Mouse (Mus musculus): Measurements from ENCODE around the gene Arhgap22. TPM values are rescaled to one million over a fixed set of nuclear protein-coding genes. Genes with fewer than 3 reads are reported as not detected.

Arhgap22 gene
- polyA plus RNA-seq, 1 experiment from 2014 or later, result 1.8 TPM

DNA sequence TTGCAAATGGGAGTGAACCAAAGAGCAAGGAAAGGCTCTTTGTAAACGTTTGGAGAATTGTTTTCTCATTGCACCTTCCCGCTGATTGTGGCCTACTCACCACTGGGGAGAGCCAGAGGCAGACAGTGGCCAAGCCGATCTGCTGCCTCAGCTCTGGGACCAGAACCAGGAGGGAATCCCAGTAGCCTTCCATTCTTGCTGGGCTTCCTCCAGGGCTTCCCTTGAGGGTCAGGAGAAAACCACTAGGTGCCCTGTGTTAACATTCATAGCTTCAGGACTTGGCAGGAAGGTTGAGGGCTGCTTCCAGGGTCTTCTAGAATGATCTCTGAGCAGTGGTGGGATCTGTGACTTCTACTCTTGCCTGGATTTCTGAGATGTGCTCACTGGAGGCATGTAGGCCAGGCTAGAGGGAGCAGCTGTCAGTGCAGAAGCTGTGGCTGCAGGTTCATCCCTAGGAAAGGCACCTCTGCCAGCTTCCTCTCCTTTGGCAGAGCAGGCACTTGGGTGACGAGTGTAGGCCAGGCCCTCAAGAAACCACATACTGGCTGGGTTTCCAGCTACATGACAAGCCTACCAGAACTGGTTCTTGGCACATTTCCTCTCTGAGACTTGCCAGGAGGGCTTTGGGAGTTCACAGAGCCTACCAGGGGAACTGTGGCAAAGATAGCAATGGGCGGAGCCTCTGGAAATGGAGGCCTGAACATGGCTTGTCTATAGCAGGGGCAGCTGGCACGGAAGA lies 138.3 kb downstream of the Arhgap22 start:
- Histone ChIP-seq H3K9me3 (ENCODE audit: control insufficient read depth, low read length) (no peaks in the 10 kb centered on the region), H3K4me1 (replicated peaks; ENCODE audit: control insufficient read depth, insufficient read depth, low read length) (no peaks in the 10 kb centered on the region; the same call in 1 of the 2 replicates), H3K9ac (ENCODE audit: low read length) (no peak overlapping the region), H3K4me2 (ENCODE audit: low read depth, low read length, severe bottlenecking) (no peak overlapping the region), H3K4me3 (ENCODE audit: low read depth, low read length) (no peak overlapping the region), H3K27ac (ENCODE audit: low read depth, low read length) (no peak overlapping the region), H3K36me3 (ENCODE audit: control insufficient read depth, insufficient read depth, low read length) (no peaks in the 10 kb centered on the region), H3K27me3 (ENCODE audit: control insufficient read depth, insufficient read depth, low read length) (peaks cover 30% of the 10 kb centered on the region)
- DNase-seq (ENCODE audit: low spot score) (no peak), ATAC-seq (replicated peaks; ENCODE audit: low FRiP score) (no peak)
- WGBS, result 68% methylated on average over 6 of the region's 6 CpGs

DNA sequence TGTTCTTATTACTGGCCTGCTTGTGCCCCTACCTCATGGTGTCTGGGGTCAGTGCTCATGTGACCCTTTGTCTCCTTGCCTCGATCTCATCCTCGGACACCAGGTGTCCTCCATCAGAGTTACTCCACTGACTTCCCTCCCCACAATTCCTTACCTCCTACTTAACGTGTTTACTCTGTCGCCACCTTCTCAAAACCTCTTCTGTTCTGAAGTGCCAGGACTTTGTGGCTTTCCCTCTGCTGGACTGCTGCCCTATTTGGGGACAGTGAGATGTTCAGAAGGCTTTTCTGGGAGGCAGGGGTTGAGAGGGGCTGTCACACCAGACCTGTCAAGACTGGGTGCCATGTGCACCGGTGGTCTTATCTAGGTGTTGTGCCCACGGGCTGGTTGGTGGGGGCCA lies 139.1 kb downstream of the Arhgap22 start:
- H3K4me2 ChIP-seq (ENCODE audit: low read depth, low read length, severe bottlenecking), result no peak overlapping the region
- DNase-seq (ENCODE audit: low spot score), result no peak
- no peaks in the 10 kb centered on the region for H3K9me3 ChIP-seq (ENCODE audit: control insufficient read depth, low read length)
- H3K4me3 ChIP-seq (ENCODE audit: low read depth, low read length), result no peak overlapping the region
- H3K27me3 ChIP-seq (ENCODE audit: control insufficient read depth, insufficient read depth, low read length), result peaks cover 30% of the 10 kb centered on the region
- no peak overlapping the region for H3K27ac ChIP-seq (ENCODE audit: low read depth, low read length)
- no peaks in the 10 kb centered on the region for H3K36me3 ChIP-seq (ENCODE audit: control insufficient read depth, insufficient read depth, low read length)
- WGBS, result 83% methylated on average over 6 of the region's 6 CpGs
- H3K4me1 ChIP-seq (replicated peaks; ENCODE audit: control insufficient read depth, insufficient read depth, low read length), result no peaks in the 10 kb centered on the region; the same call in 1 of the 2 replicates
- no peak for ATAC-seq (replicated peaks; ENCODE audit: low FRiP score)
- no peak overlapping the region for H3K9ac ChIP-seq (ENCODE audit: low read length)

DNA sequence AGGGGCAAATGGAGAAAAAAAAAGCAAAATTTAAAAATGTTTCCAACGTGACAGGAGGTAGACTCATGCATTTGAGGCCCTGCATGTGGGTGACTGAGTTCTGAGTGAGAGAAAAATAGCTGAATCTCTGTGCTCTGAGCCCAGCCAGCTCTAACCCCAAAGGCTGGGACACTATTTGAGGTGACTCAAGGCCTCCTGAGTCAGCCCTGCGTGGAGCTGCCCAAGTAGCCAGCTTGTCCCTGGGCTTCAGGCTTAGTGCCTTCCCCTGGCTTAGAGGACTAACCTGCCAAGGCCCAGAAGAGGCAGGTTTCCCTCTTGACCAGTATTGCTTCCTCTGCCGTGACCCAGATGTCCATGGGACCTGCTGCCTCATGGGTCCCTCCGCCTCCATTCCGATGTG lies 141.4 kb downstream of the Arhgap22 start:
- Histone ChIP-seq H3K9ac (ENCODE audit: low read length) (no peak overlapping the region), H3K4me2 (ENCODE audit: low read depth, low read length, severe bottlenecking) (no peak overlapping the region), H3K9me3 (ENCODE audit: control insufficient read depth, low read length) (no peaks in the 10 kb centered on the region), H3K4me1 (replicated peaks; ENCODE audit: control insufficient read depth, insufficient read depth, low read length) (no peaks in the 10 kb centered on the region; the same call in 1 of the 2 replicates), H3K27me3 (ENCODE audit: control insufficient read depth, insufficient read depth, low read length) (peaks cover 23% of the 10 kb centered on the region), H3K36me3 (ENCODE audit: control insufficient read depth, insufficient read depth, low read length) (no peaks in the 10 kb centered on the region), H3K4me3 (ENCODE audit: low read depth, low read length) (no peak overlapping the region), H3K27ac (ENCODE audit: low read depth, low read length) (no peak overlapping the region)
- ATAC-seq (replicated peaks; ENCODE audit: low FRiP score) (no peak), DNase-seq (ENCODE audit: low spot score) (no peak)
- 85% methylated on average over 5 of the region's 5 CpGs for WGBS

DNA sequence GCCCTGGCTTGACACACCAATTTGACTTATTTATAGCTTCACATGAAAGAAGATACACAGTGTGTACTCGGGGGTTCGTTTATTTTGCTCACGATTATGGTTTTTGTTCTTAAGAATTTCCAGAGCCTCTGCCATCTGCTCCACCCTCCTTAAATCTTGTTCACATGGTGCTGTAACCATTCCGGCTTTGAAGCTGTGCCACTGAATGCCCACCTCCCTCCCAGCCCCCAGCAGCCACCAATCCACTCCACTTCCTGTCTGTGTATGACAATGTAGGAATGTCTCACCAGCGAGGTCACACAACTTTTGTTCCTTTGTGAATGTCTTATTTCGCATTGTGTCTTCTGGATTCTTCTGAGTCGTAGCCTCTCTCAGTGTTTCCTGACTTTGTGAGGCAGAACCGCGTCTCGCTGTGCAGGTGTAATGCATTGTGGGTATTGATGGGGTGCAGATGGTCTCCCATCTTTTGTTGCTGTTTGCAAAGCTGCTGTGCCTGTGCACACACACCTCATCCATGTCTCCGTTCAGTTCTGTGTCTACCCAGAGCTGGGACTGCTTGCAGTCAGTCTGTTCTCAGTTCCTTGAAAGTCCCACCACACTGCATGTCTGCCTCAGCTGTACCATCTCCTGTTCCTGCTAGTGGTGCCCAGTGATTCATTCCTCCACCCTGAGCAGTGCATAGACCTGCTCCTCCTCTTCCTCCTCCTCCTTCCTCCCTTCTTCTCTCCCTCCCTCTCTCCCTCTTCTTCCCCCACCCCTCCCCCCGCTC lies 144.0 kb downstream of the Arhgap22 start:
- no peak for ATAC-seq (replicated peaks; ENCODE audit: low FRiP score)
- WGBS, result 70% methylated on average over 12 of the region's 12 CpGs
- Histone ChIP-seq H3K4me2 (ENCODE audit: low read depth, low read length, severe bottlenecking) (no peak overlapping the region), H3K4me1 (replicated peaks; ENCODE audit: control insufficient read depth, insufficient read depth, low read length) (no peaks in the 10 kb centered on the region), H3K9ac (ENCODE audit: low read length) (no peak overlapping the region), H3K4me3 (ENCODE audit: low read depth, low read length) (no peak overlapping the region), H3K9me3 (ENCODE audit: control insufficient read depth, low read length) (no peaks in the 10 kb centered on the region), H3K27me3 (ENCODE audit: control insufficient read depth, insufficient read depth, low read length) (no peaks in the 10 kb centered on the region), H3K27ac (ENCODE audit: low read depth, low read length) (no peak overlapping the region), H3K36me3 (ENCODE audit: control insufficient read depth, insufficient read depth, low read length) (no peaks in the 10 kb centered on the region)
- DNase-seq (ENCODE audit: low spot score), result no peak

DNA sequence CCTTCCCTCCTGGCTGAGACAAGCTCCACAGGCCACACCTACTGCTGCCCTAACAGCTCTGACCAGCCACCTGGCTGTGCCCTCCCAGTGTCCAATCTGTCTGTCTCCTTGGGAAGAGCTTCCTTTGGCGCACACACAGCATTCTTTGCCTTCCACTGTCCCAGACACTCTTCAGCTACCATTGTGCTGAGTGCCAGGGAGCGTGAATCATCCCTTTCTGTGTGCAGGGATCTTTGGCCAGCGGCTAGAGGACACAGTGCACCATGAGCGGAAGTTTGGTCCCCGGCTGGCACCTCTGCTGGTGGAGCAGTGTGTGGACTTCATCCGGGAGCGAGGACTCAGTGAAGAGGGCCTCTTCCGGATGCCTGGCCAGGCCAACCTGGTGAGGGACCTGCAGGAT lies 145.1 kb downstream of the Arhgap22 start:
- WGBS, result 86% methylated on average over 8 of the region's 8 CpGs
- DNase-seq (ENCODE audit: low spot score) (no peak), ATAC-seq (replicated peaks; ENCODE audit: low FRiP score) (no peak)
- H3K4me1 ChIP-seq (replicated peaks; ENCODE audit: control insufficient read depth, insufficient read depth, low read length), result no peaks in the 10 kb centered on the region
- no peak overlapping the region for H3K4me3 ChIP-seq (ENCODE audit: low read depth, low read length)
- no peaks in the 10 kb centered on the region for H3K9me3 ChIP-seq (ENCODE audit: control insufficient read depth, low read length)
- H3K27me3 ChIP-seq (ENCODE audit: control insufficient read depth, insufficient read depth, low read length), result no peaks in the 10 kb centered on the region
- no peak overlapping the region for H3K9ac ChIP-seq (ENCODE audit: low read length)
- H3K36me3 ChIP-seq (ENCODE audit: control insufficient read depth, insufficient read depth, low read length), result no peaks in the 10 kb centered on the region
- H3K27ac ChIP-seq (ENCODE audit: low read depth, low read length), result no peak overlapping the region
- H3K4me2 ChIP-seq (ENCODE audit: low read depth, low read length, severe bottlenecking), result no peak overlapping the region

DNA sequence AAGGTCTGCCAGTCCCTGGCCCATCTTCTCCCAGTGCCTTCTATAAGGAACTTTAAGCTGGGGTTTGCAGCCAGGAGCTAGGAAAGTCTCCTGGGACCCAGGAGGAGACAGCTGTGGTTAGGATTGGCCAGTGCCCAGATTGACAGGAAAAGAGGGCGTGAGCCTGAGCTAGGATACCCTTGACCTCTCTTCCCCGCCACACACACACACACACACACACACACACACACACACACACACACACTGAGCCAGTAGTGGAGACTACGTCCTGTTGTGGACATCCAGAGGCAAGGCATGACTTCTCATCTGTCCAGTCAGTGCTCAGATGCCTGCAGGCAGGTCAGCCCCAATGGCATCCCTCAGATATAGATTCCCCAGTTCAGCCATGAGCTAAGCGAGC lies 147.7 kb downstream of the Arhgap22 start:
- no peaks in the 10 kb centered on the region for H3K9me3 ChIP-seq (ENCODE audit: control insufficient read depth, low read length)
- DNase-seq (ENCODE audit: low spot score) (no peak), ATAC-seq (replicated peaks; ENCODE audit: low FRiP score) (no peak)
- H3K9ac ChIP-seq (ENCODE audit: low read length), result no peak overlapping the region
- H3K27ac ChIP-seq (ENCODE audit: low read depth, low read length), result no peak overlapping the region
- 76% methylated on average over 4 of the region's 4 CpGs for WGBS
- no peaks in the 10 kb centered on the region for H3K27me3 ChIP-seq (ENCODE audit: control insufficient read depth, insufficient read depth, low read length)
- no peak overlapping the region for H3K4me2 ChIP-seq (ENCODE audit: low read depth, low read length, severe bottlenecking)
- H3K4me1 ChIP-seq (replicated peaks; ENCODE audit: control insufficient read depth, insufficient read depth, low read length), result no peaks in the 10 kb centered on the region
- H3K36me3 ChIP-seq (ENCODE audit: control insufficient read depth, insufficient read depth, low read length), result no peaks in the 10 kb centered on the region
- no peak overlapping the region for H3K4me3 ChIP-seq (ENCODE audit: low read depth, low read length)

DNA sequence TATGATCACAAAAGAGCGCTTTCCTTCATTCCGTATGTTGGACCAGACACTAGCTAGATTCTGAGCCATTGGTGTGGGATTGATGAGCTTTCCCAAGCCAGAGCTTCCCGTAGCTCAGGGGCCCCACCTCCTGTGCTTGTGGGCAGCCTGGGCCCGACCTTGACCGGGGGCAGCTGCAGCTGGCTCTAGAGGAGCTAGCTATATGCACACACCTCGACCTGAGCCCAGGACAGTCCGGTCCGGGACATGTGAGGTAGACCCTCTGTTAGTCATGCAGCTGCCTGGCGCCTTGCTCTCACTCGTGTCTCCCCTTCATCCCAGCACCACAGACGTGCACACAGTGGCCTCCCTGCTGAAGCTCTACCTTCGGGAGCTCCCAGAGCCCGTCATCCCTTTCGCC lies 148.3 kb downstream of the Arhgap22 start:
- 72% methylated on average over 14 of the region's 14 CpGs for WGBS
- Histone ChIP-seq H3K9me3 (ENCODE audit: control insufficient read depth, low read length) (no peaks in the 10 kb centered on the region), H3K4me3 (ENCODE audit: low read depth, low read length) (no peak overlapping the region), H3K27ac (ENCODE audit: low read depth, low read length) (no peak overlapping the region), H3K9ac (ENCODE audit: low read length) (no peak overlapping the region), H3K4me1 (replicated peaks; ENCODE audit: control insufficient read depth, insufficient read depth, low read length) (no peaks in the 10 kb centered on the region), H3K27me3 (ENCODE audit: control insufficient read depth, insufficient read depth, low read length) (no peaks in the 10 kb centered on the region), H3K36me3 (ENCODE audit: control insufficient read depth, insufficient read depth, low read length) (no peaks in the 10 kb centered on the region), H3K4me2 (ENCODE audit: low read depth, low read length, severe bottlenecking) (no peak overlapping the region)
- DNase-seq (ENCODE audit: low spot score) (no peak), ATAC-seq (replicated peaks; ENCODE audit: low FRiP score) (no peak)

DNA sequence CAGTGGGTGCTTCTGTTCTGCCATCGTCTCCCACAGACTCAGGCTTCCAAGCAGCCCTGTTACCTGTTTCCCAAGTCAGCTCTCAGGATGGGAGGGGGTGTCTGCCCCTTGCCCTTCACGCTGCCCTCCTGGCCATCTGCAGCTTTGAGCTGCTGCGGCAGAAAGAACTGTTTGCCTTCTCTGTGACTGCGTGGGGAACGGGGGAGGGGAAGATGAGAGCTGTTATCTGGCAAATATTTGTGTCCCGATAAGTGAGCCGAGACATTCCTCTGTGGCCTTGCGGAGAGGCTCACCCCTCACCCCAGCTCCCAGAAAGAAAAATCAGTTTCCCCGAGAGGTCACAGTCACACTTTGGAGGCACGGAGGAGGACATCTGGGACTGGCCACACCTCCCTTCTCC lies 149.0 kb downstream of the Arhgap22 start:
- 58% methylated on average over 10 of the region's 10 CpGs for WGBS
- H3K4me3 ChIP-seq (ENCODE audit: low read depth, low read length), result no peak overlapping the region
- no peaks in the 10 kb centered on the region for H3K36me3 ChIP-seq (ENCODE audit: control insufficient read depth, insufficient read depth, low read length)
- DNase-seq (ENCODE audit: low spot score), result peak; percentile 41
- no peak overlapping the region for H3K27ac ChIP-seq (ENCODE audit: low read depth, low read length)
- H3K4me2 ChIP-seq (ENCODE audit: low read depth, low read length, severe bottlenecking), result no peak overlapping the region
- no peaks in the 10 kb centered on the region for H3K27me3 ChIP-seq (ENCODE audit: control insufficient read depth, insufficient read depth, low read length)
- H3K9ac ChIP-seq (ENCODE audit: low read length), result no peak overlapping the region
- no peaks in the 10 kb centered on the region for H3K4me1 ChIP-seq (replicated peaks; ENCODE audit: control insufficient read depth, insufficient read depth, low read length)
- no peak for ATAC-seq (replicated peaks; ENCODE audit: low FRiP score)
- H3K9me3 ChIP-seq (ENCODE audit: control insufficient read depth, low read length), result no peaks in the 10 kb centered on the region
